In the genomic region with DNA sequence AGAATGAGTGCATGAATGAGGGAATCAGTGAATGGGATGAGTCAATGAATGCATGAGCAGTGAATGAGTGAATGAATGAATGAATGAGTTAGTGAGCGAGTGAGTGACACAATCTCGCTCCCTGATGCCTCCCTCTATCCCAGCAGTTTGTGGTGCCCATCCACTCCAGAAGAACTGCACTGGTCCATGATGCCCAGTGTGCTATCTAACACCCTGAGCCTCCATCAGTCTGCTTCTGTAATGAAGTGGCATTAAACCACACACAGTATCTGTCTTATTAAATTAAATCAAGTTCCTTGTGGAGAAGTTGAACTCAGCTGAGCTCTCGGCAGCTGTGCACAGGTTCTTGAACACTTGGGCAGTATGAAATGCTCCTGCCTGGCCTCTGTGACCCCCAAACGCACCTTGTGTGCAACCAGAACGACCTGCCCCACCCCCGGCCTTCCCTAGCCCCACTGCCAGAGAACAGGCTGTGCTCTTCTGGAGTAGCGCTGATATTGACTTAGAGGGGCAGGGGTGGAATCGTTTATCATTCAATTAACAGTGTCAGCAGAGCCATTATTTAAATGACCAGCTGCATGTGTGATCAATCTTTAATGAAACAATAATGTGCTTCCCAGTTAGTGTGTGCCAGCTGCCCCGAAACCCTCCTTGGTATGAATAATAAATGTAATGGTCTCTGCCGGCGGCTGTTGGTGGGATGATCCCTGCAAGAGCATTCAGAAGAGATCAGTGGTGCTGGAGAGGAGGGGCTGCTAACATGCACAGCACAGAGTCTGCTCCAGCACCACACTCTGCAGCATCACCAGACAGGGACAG, we compare ENCODE assay signal across 16 mouse cellular contexts. TPM values are rescaled to one million over a fixed set of nuclear protein-coding genes. Genes with fewer than 3 reads are reported as not detected.
DNase-seq lines count a peak whose midpoint lies in the region; ATAC-seq lines count a peak whose summit lies in the region.
"Had no signal": no experiment of that assay in that cellular context is flagged by ENCODE, and none has a peak within 500 bp of the region (broad histone marks: within the 10 kb centered on the region; RNA-seq: fewer than 3 reads in every experiment).

No protein-coding gene starts in this region.

- DNase-seq in hindbrain, embryonic 11.5 days (ENCODE audit: low spot score), result peak; percentile 62
- peak; percentile 79 for DNase-seq in midbrain, embryonic 14.5 days
- DNase-seq in retina, embryonic 14.5 days (ENCODE audit: low spot score), result peak; percentile 67
- no peak for DNase-seq in frontal cortex, postnatal 14 days (ENCODE audit: low spot score in 2 of 2)
- DNase-seq in layer of hippocampus, adult 8-10 months (ENCODE audit: low spot score in 2 of 2), result no peak
- DNase-seq in urinary bladder, adult 2 months (ENCODE audit: low spot score), result no peak
- DNase-seq: adrenal gland, adult 8-10 months; heart, adult 11 months; spleen, adult 18-20 months had no signal

- peaks cover 18% of the 10 kb centered on the region for H3K9me3 ChIP-seq in megakaryocyte, embryonic 14.5 days
- H3K9me3 ChIP-seq in hindbrain, embryonic 11.5 days (ENCODE audit: control insufficient read depth, low read length), result no peaks in the 10 kb centered on the region
- H3K9me3 ChIP-seq in midbrain, embryonic 14.5 days (ENCODE audit: control insufficient read depth, low read length), result no peaks in the 10 kb centered on the region
- H3K9me3 ChIP-seq: intestine, embryonic 15.5 days had no signal

- WGBS in hindbrain, embryonic 11.5 days, result 38% methylated on average over 11 of the region's 11 CpGs
- WGBS in midbrain, embryonic 14.5 days, result 29% methylated on average over 11 of the region's 11 CpGs

- no peak overlapping the region for H3K4me2 ChIP-seq in hindbrain, embryonic 11.5 days (replicated peaks; ENCODE audit: low read depth, low read length)
- peak overlapping the region; percentile 24 for H3K4me2 ChIP-seq in midbrain, embryonic 14.5 days (ENCODE audit: low read length)
- H3K4me2 ChIP-seq: intestine, embryonic 15.5 days; liver, embryonic 12.5 days had no signal

- ATAC-seq in megakaryocyte, adult 5-6 weeks (ENCODE audit: poor library complexity, severe bottlenecking), result no peak
- ATAC-seq in hindbrain, embryonic 11.5 days (ENCODE audit: low FRiP score), result peak; percentile 88
- peak; percentile 78; the same call in 1 of the 2 replicates for ATAC-seq in midbrain, embryonic 14.5 days (ENCODE audit: low FRiP score, low TSS enrichment)
- ATAC-seq: intestine, embryonic 15.5 days; liver, embryonic 12.5 days had no signal

- peak overlapping the region; percentile 62 for H3K27ac ChIP-seq in hindbrain, embryonic 11.5 days (ENCODE audit: low read depth, low read length)
- H3K27ac ChIP-seq in midbrain, embryonic 14.5 days (replicated peaks; ENCODE audit: low read depth, low read length), result peak overlapping the region; percentile 71
- H3K27ac ChIP-seq: intestine, embryonic 15.5 days; kidney, postnatal 0 days; liver, embryonic 12.5 days had no signal

- no peaks in the 10 kb centered on the region for H3K36me3 ChIP-seq in megakaryocyte, embryonic 14.5 days (replicated peaks; ENCODE audit: low read length)
- H3K36me3 ChIP-seq in hindbrain, embryonic 11.5 days (ENCODE audit: control insufficient read depth, insufficient read depth, low read length), result no peaks in the 10 kb centered on the region
- H3K36me3 ChIP-seq in midbrain, embryonic 14.5 days (ENCODE audit: control insufficient read depth, insufficient read depth, low read length), result no peaks in the 10 kb centered on the region
- H3K36me3 ChIP-seq: intestine, embryonic 15.5 days; liver, embryonic 12.5 days had no signal

- peak overlapping the region; percentile 20 for H3K4me3 ChIP-seq in megakaryocyte, embryonic 14.5 days (replicated peaks)
- no peak overlapping the region for H3K4me3 ChIP-seq in hindbrain, embryonic 11.5 days (ENCODE audit: low read depth, low read length)
- H3K4me3 ChIP-seq in midbrain, embryonic 14.5 days (replicated peaks; ENCODE audit: low read depth, low read length), result no peak overlapping the region
- H3K4me3 ChIP-seq: intestine, embryonic 15.5 days; liver, embryonic 12.5 days had no signal

- peaks cover 22% of the 10 kb centered on the region for H3K27me3 ChIP-seq in megakaryocyte, embryonic 14.5 days (replicated peaks)
- no peaks in the 10 kb centered on the region for H3K27me3 ChIP-seq in hindbrain, embryonic 11.5 days (ENCODE audit: control insufficient read depth, insufficient read depth, low read length)
- no peaks in the 10 kb centered on the region for H3K27me3 ChIP-seq in midbrain, embryonic 14.5 days (ENCODE audit: control insufficient read depth, insufficient read depth, low read length)
- H3K27me3 ChIP-seq: intestine, embryonic 15.5 days had no signal

- H3K4me1 ChIP-seq in megakaryocyte, embryonic 14.5 days, result no peaks in the 10 kb centered on the region
- H3K4me1 ChIP-seq in hindbrain, embryonic 11.5 days (replicated peaks; ENCODE audit: control insufficient read depth, insufficient read depth, low read length), result peaks cover 9% of the 10 kb centered on the region
- H3K4me1 ChIP-seq in midbrain, embryonic 14.5 days (ENCODE audit: control insufficient read depth, insufficient read depth, low read length), result peaks cover 31% of the 10 kb centered on the region
- H3K4me1 ChIP-seq: intestine, embryonic 15.5 days had no signal

- no peak overlapping the region for H3K9ac ChIP-seq in hindbrain, embryonic 11.5 days (ENCODE audit: low read depth, low read length)
- H3K9ac ChIP-seq in midbrain, embryonic 14.5 days (replicated peaks; ENCODE audit: low read length), result 0 out of 2 replicates have a peak overlapping the region, but pooled peaks have one; percentile 16
- H3K9ac ChIP-seq: intestine, embryonic 15.5 days; liver, embryonic 12.5 days had no signal

RNA-seq across cellular contexts. Expression of a gene that starts 33.0 kb away (rescaled TPM):
- polyA plus RNA-seq in megakaryocyte, embryonic 14.5 days (2012; ENCODE audit: insufficient read depth, low replicate concordance), result 1.1 TPM in 1 of 2 replicates, not detected in the other
- 121 and 124 TPM in 2 replicates for total RNA-seq in megakaryocyte, adult 5-6 weeks (2015)
- total RNA-seq in megakaryocyte, adult 5-6 weeks (2017), result 79.0 and 92.1 TPM in 2 replicates
- polyA plus RNA-seq in hindbrain, embryonic 11.5 days (2014; fragmentation: Nextera tagmentation; extraction: Ambion mirVana), result not detected in 2 replicates
- polyA plus RNA-seq in midbrain, embryonic 14.5 days (2014; fragmentation: Nextera tagmentation; extraction: Ambion mirVana), result not detected in 2 replicates
- not detected for total RNA-seq in layer of hippocampus, adult 8-10 months (2022)
- not detected in 2 replicates for polyA plus RNA-seq in urinary bladder, adult 2 months (2012; rRNA removed)
- total RNA-seq: adrenal gland, adult 8-10 months; layer of hippocampus, postnatal 14 days; left cerebral cortex, postnatal 4 days had no signal
- polyA plus RNA-seq: kidney, postnatal 0 days had no signal

Comparison
In these comparisons a context has a peak if more than half of its experiments do, and no peak if none do; other contexts are left out.
1. DNase-seq: peak in hindbrain, embryonic 11.5 days (single experiment), midbrain, embryonic 14.5 days (single experiment) and retina, embryonic 14.5 days (single experiment); none in frontal cortex, postnatal 14 days (0 of 2), layer of hippocampus, adult 8-10 months (0 of 2) and urinary bladder, adult 2 months (single experiment).